Mouse (Mus musculus) lung, embryonic 16.5 days (tissue): ENCODE measurements around the gene Lta. TPM values are rescaled to one million over a fixed set of nuclear protein-coding genes. Genes with fewer than 3 reads are reported as not detected.
A peak's percentile ranks its signal among the peaks of the same experiment; 100 is the strongest.

Source experiments
- ATAC-seq: fragments of 200-750 bp; cut with Nextera tagmentation; 2 replicates; pipeline ENCODE4 v1.8.0; 2017; ENCODE audit warnings: low read depth, mild to moderate bottlenecking, moderate library complexity
- H3K27ac ChIP-seq: fragments of 300-500 bp; sonication (generic); 2 replicates; pipeline ENCODE4 v1.5.1; 2014; ENCODE audit warnings: mild to moderate bottlenecking, control low read depth, low read length
- H3K27me3 ChIP-seq: fragments of 300-500 bp; sonication (generic); 2 replicates; pipeline ENCODE4 v1.6.1; 2014; ENCODE audit warnings: low read depth, low read length, mixed read lengths; ENCODE audit not compliant: control insufficient read depth, insufficient read depth
- H3K36me3 ChIP-seq: fragments of 300-500 bp; sonication (generic); 2 replicates; pipeline ENCODE4 v1.6.1; 2014; ENCODE audit warnings: low read length; ENCODE audit not compliant: control insufficient read depth, insufficient read depth
- H3K4me1 ChIP-seq: fragments of 300-500 bp; sonication (generic); replicated peaks from 2 replicates; pipeline ENCODE4 v1.6.1; 2014; ENCODE audit warnings: low read length, mixed read lengths; ENCODE audit not compliant: control insufficient read depth, insufficient read depth
- H3K4me2 ChIP-seq: fragments of 300-500 bp; sonication (generic); 2 replicates; pipeline ENCODE4 v1.6.1; 2014; ENCODE audit warnings: low read depth, low read length, control low read depth
- H3K4me3 ChIP-seq: fragments of 300-500 bp; sonication (generic); 2 replicates; pipeline ENCODE4 v1.5.1; 2014; ENCODE audit warnings: mild to moderate bottlenecking, low read length, control low read depth
- H3K9ac ChIP-seq: fragments of 300-500 bp; sonication (generic); 2 replicates; pipeline ENCODE4 v1.6.1; 2014; ENCODE audit warnings: low read length, control low read depth
- H3K9me3 ChIP-seq: fragments of 300-500 bp; sonication (generic); 2 replicates; pipeline ENCODE4 v1.6.1; 2016; ENCODE audit warnings: low read length; ENCODE audit not compliant: control insufficient read depth
- WGBS: fragments of 180-500 bp; shearing (Covaris S2); extraction: QIAGEN DNeasy Blood & Tissue Kit; methylation state at CpG from one replicate; pipeline ENCODE4 v1.1.7; 2014; 5-methylcytosine and 5-hydroxymethylcytosine counted together
- polyA plus RNA-seq: library from polyadenylated mRNA; unstranded; fragments of >200 nt; fragmentation: Nextera tagmentation; extraction: Ambion mirVana; gene quantifications from 2 replicates; pipeline ENCODE4 v1.2.1, GENCODE M21; 2015

Lta gene
- polyA plus RNA-seq, 1 experiment from 2014 or later = not detected

DNA sequence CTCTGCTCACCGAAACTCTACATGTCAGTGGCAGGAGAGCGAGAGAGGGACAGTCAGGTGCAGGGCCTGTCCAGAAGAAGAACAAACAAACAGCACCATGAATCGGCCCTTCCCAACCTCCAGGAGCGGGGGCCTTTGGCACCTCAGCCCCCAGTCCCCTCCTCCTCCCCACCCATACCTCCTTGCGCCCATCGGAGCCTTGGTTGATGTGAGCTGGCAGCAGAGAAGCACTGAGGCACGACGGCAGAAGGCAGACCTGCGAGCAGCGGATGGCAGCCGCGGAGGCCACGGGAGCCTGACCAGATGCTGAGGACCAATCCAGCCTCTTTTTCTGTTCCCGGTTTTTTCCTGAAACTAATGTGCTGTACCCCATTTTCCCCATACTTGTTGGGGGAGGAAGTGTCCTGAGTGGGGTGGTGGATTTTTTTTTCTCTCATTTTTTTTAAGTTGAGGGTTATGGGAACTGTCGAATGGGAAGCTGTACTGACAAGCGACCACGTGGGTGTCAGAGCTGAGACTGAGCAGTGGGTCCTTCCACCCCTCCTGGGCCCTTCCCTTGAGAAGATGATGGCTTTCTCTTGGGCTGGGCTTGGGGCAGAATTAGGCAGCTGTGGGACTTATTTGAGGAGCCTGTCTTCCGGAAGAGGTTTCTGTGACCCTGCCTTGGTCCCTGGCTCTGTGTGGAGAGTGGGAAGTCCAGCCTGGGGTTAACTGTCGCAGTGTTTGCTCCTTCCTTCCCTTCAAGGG lies 44.5 kb upstream of the Lta start:
- Histone ChIP-seq H3K4me1 (peaks cover 8% of the 10 kb centered on the region), H3K4me3 (no peak overlapping the region), H3K4me2 (no peak overlapping the region), H3K9ac (no peak overlapping the region), H3K27me3 (no peaks in the 10 kb centered on the region), H3K36me3 (peaks cover 82% of the 10 kb centered on the region), H3K27ac (no peak overlapping the region), H3K9me3 (no peaks in the 10 kb centered on the region)
- ATAC-seq = no peak
- 83% methylated on average over 19 of the region's 19 CpGs for WGBS

DNA sequence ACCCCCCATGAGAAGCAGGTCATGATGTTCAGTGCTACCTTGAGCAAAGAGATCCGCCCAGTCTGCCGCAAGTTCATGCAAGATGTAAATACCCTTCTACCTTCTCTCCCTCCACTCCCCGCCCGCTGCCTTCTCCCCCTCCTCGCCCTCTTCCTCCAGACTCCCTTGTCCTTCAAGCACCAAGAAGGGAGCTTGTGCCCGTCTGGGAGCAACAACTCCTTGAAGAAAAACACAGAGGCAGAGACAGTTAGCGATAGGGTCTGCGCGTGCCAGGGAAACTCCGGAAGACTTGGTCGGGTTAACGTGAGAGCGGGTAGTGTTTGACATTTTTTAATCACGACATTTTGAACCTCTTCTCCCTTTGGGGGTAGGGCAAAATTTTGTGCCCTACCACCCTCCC lies 43.8 kb upstream of the Lta start:
- peaks cover 14% of the 10 kb centered on the region for H3K4me1 ChIP-seq
- no peak overlapping the region for H3K4me3 ChIP-seq
- no peak for ATAC-seq
- no peak overlapping the region for H3K27ac ChIP-seq
- no peak overlapping the region for H3K9ac ChIP-seq
- H3K27me3 ChIP-seq = no peaks in the 10 kb centered on the region
- 74% methylated on average over 14 of the region's 14 CpGs for WGBS
- no peak overlapping the region for H3K4me2 ChIP-seq
- H3K9me3 ChIP-seq = no peaks in the 10 kb centered on the region
- H3K36me3 ChIP-seq = peaks cover 88% of the 10 kb centered on the region

DNA sequence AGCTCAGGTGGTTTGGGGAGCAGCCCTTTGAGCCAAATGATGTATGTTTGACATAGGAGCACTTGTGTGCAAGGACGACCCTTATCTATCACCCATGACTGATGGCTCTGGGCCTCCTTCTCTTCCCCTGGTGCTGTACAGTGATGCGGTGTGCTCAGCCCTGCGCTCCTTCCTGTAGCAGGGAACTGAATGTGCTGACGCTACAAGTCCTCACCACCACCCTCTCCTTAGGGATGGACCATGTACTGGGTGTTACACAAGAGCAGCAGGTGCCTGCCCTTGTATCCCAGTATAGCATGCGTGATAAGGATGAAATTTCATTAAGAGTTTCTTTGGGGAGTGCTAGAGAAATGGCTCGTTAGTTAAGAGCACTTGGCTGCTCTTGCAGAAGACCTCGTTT lies 42.0 kb upstream of the Lta start:
- no peak overlapping the region for H3K27ac ChIP-seq
- no peak for ATAC-seq
- no peak overlapping the region for H3K4me3 ChIP-seq
- H3K4me2 ChIP-seq = no peak overlapping the region
- H3K36me3 ChIP-seq = peaks cover 80% of the 10 kb centered on the region
- peaks cover 23% of the 10 kb centered on the region for H3K4me1 ChIP-seq
- no peak overlapping the region for H3K9ac ChIP-seq
- H3K27me3 ChIP-seq = no peaks in the 10 kb centered on the region
- 75% methylated on average over 7 of the region's 7 CpGs for WGBS
- no peaks in the 10 kb centered on the region for H3K9me3 ChIP-seq

DNA sequence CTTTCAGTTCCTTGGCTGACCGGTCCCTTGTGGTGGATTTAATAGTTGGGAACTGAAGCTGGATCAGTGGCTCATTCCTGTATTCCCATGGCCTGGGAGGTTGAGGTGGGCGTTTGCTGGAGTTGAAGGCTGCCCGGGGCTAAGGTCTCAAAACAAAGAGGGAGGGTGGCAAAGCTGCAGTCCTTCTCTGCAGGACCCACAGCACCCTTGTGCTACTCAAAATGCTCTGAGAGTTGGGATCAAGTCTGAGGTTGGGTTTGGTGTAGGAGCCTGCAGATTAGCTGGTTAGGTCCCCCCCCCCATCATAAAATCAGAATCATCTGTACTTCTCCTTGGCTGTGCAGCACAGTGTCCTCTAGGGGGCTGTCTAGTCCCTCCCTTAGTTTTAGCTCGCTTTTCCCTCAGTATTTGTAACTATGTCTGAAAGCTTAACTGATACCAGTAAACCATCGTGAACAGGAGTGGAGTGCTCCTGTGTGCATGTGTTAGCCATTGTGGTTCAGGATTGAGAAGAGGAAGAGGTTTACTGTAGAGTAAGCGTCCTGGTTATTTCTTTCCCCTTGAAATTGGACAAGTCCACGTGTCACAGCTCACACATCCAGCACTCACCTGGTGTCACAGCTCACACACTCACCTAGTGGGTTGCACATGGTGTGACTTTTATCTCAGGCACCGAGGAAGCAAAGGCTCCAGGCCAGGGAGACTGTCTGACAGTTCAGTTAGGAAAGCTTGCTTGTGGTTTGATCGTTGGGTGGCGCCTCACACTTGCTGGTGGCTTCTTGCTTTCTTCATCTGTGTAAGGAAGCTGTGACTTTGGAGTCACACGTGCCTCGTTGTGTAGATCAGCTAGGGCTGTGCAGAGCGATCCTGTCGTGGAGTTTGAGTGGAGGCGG lies 40.8 kb upstream of the Lta start:
- Histone ChIP-seq H3K4me1 (peaks cover 23% of the 10 kb centered on the region), H3K36me3 (peaks cover 71% of the 10 kb centered on the region), H3K27ac (no peak overlapping the region), H3K9ac (no peak overlapping the region), H3K9me3 (no peaks in the 10 kb centered on the region), H3K27me3 (no peaks in the 10 kb centered on the region), H3K4me2 (no peak overlapping the region), H3K4me3 (no peak overlapping the region)
- 67% methylated on average over 15 of the region's 15 CpGs for WGBS
- ATAC-seq = no peak

- no peak for ATAC-seq
- H3K4me3 ChIP-seq = no peak overlapping the region
Observed at GRCm38 (mm10) chr17:35244999-35245398, 39.8 kb upstream of the Lta start.

DNA sequence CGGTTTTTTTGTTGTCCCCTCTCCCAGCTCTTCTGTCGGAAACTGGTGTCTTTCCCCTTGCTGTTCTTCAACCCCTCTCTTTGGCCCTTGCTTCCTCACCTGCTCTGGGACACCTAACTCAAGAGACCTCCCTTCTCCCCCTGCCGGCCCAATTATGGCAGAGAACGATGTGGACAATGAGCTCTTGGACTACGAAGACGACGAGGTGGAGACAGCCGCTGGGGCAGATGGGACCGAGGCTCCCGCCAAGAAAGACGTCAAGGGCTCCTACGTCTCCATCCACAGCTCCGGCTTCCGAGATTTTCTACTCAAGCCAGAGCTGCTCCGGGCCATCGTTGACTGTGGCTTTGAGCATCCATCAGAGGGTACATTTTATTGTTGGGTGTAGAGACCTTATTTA lies 37.9 kb upstream of the Lta start:
- H3K4me3 ChIP-seq = peak overlapping the region; percentile 88
- peaks cover 42% of the 10 kb centered on the region for H3K36me3 ChIP-seq
- no peaks in the 10 kb centered on the region for H3K9me3 ChIP-seq
- H3K27me3 ChIP-seq = no peaks in the 10 kb centered on the region
- ATAC-seq = no peak
- peak overlapping the region; percentile 89 for H3K4me2 ChIP-seq
- peak overlapping the region; percentile 99 for H3K9ac ChIP-seq
- under 1% methylated on average over 16 of the region's 16 CpGs for WGBS
- peaks cover 32% of the 10 kb centered on the region for H3K4me1 ChIP-seq
- peak overlapping the region; percentile 98 for H3K27ac ChIP-seq

More at GRCm38 (mm10) chr17:35244999-35245398, 39.8 kb upstream of the Lta start:
- Histone ChIP-seq H3K27me3 (no peaks in the 10 kb centered on the region), H3K36me3 (peaks cover 61% of the 10 kb centered on the region), H3K4me2 (peak overlapping the region; percentile 89; the same call in 1 of the 2 replicates), H3K9me3 (no peaks in the 10 kb centered on the region), H3K27ac (no peak overlapping the region), H3K9ac (no peak overlapping the region), H3K4me1 (peaks cover 32% of the 10 kb centered on the region)
- 47% methylated on average over 2 of the region's 2 CpGs for WGBS

GRCm38 (mm10) chr17:35242015-35242941 lies 37.1 kb upstream of the Lta start:
- Histone ChIP-seq H3K9me3 (no peaks in the 10 kb centered on the region), H3K4me3 (peak overlapping the region; percentile 88), H3K27ac (peak overlapping the region; percentile 98), H3K9ac (peak overlapping the region; percentile 99), H3K36me3 (peaks cover 36% of the 10 kb centered on the region), H3K27me3 (no peaks in the 10 kb centered on the region), H3K4me1 (peaks cover 32% of the 10 kb centered on the region), H3K4me2 (peak overlapping the region; percentile 89)
- WGBS = under 1% methylated on average over 55 of the region's 55 CpGs
- peak; percentile 53 for ATAC-seq

- peak; percentile 91 for ATAC-seq
- peak within 1 kb of the TSS; percentile 89 for H3K4me2 ChIP-seq
- H3K36me3 ChIP-seq = peaks cover 29% of the 10 kb centered on the region
- H3K4me1 ChIP-seq = peaks cover 35% of the 10 kb centered on the region
- WGBS = under 1% methylated on average over 69 of the region's 69 CpGs
- H3K4me3 ChIP-seq = peak within 1 kb of the TSS; percentile 88
- no peaks in the 10 kb centered on the region for H3K9me3 ChIP-seq
- H3K9ac ChIP-seq = peak within 1 kb of the TSS; percentile 99
- H3K27ac ChIP-seq = peak within 1 kb of the TSS; percentile 98
- no peaks in the 10 kb centered on the region for H3K27me3 ChIP-seq
Observed at GRCm38 (mm10) chr17:35241305-35242014, 36.3 kb upstream of the Lta start, which contains the start of gene Ddx39b. Gene Ddx39b, plus strand, starts transcription at chr17:35241746.
